Mouse (Mus musculus) frontal cortex, postnatal 10 days (tissue): ENCODE measurements around the gene Cd6.
A peak's percentile ranks its signal among the peaks of the same experiment; 100 is the strongest.

ENCODE experiments used
- DNase-seq, 2 experiments: peaks; one replicate each; pipeline ENCODE4 v3.0.0; 2022; ENCODE audit warnings: low spot score in 2 of 2, mixed read lengths in 1 of 2

Cd6 gene

GRCm38 (mm10) chr19:10839010-10839892, 9.4 kb upstream of the Cd6 start, which contains the start of gene Slc15a3:
TSS of gene Slc15a3 (plus strand) at chr19:10839727.
- no peak for DNase-seq

- DNase-seq: no peak
These were observed 5.8 kb upstream of the Cd6 start for GRCm38 (mm10) chr19:10835671-10836070.

GRCm38 (mm10) chr19:10833611-10834010, 3.8 kb upstream of the Cd6 start:
- no peak for DNase-seq

GRCm38 (mm10) chr19:10832030-10832429, 2.2 kb upstream of the Cd6 start:
- DNase-seq: no peak

- DNase-seq: peak in 1 of 2 experiments; percentile 38
These were observed 1.6 kb upstream of the Cd6 start for GRCm38 (mm10) chr19:10831424-10831823.

- no peak for DNase-seq
These were observed 1.5 kb downstream of the Cd6 start for GRCm38 (mm10) chr19:10828321-10828720.

GRCm38 (mm10) chr19:10824061-10824460, 5.8 kb downstream of the Cd6 start:
- DNase-seq: no peak

GRCm38 (mm10) chr19:10822534-10822933, 7.3 kb downstream of the Cd6 start:
- no peak for DNase-seq

- DNase-seq: no peak
These were observed 8.5 kb downstream of the Cd6 start for GRCm38 (mm10) chr19:10821319-10821718.

GRCm38 (mm10) chr19:10818217-10818946, 11.5 kb downstream of the Cd6 start:
- DNase-seq: no peak

- no peak for DNase-seq
These were observed 13.4 kb downstream of the Cd6 start for GRCm38 (mm10) chr19:10816462-10816861.

- no peak for DNase-seq
These were observed 14.0 kb downstream of the Cd6 start for GRCm38 (mm10) chr19:10815871-10816270.

- DNase-seq: no peak
These were observed 16.0 kb downstream of the Cd6 start for GRCm38 (mm10) chr19:10813905-10814304.

GRCm38 (mm10) chr19:10813039-10813438, 16.8 kb downstream of the Cd6 start:
- no peak for DNase-seq

GRCm38 (mm10) chr19:10811471-10811870, 18.4 kb downstream of the Cd6 start:
- DNase-seq: no peak

- DNase-seq: no peak
These were observed 19.7 kb downstream of the Cd6 start for GRCm38 (mm10) chr19:10810176-10810492.

- peak; percentile 42 to 61 for DNase-seq
These were observed 20.3 kb downstream of the Cd6 start for GRCm38 (mm10) chr19:10809428-10810175.

GRCm38 (mm10) chr19:10808524-10809233, 21.2 kb downstream of the Cd6 start:
- DNase-seq: no peak

- no peak for DNase-seq
These were observed 24.1 kb downstream of the Cd6 start for GRCm38 (mm10) chr19:10805661-10806285.

- DNase-seq: no peak
These were observed 24.8 kb downstream of the Cd6 start for GRCm38 (mm10) chr19:10804850-10805660.
